Mouse (Mus musculus) spleen, adult 18-20 months (tissue): ENCODE results near the gene 2300002M23Rik.

Experiments
- DNase-seq, 2 experiments: peaks; one replicate each; pipeline ENCODE4 v3.0.0; 2022; ENCODE audit warnings: mixed read lengths in 2 of 2

2300002M23Rik gene

DNA sequence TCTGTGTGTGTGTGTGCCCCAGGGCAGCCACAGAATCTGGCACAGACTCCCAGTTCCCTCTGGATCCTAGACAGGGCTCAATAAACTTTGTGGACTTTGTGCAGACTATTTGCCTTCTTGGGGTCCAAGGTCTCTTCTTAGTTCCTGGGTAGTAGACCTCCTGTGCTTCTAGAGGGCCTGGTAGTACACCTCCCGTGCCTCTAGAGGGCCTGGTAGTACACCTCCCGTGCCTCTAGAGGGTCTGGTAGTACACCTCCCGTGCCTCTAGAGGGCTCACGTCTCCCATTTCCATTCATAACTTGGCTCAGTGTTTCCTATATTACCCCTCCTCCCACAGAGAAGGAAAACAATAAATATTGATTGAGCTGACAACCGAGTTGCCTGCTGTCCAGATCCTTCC lies 10.4 kb upstream of the 2300002M23Rik start:
- DNase-seq = no peak

GRCm38 (mm10) chr17:35557351-35557750 lies 9.9 kb upstream of the 2300002M23Rik start:
- DNase-seq = no peak

DNA sequence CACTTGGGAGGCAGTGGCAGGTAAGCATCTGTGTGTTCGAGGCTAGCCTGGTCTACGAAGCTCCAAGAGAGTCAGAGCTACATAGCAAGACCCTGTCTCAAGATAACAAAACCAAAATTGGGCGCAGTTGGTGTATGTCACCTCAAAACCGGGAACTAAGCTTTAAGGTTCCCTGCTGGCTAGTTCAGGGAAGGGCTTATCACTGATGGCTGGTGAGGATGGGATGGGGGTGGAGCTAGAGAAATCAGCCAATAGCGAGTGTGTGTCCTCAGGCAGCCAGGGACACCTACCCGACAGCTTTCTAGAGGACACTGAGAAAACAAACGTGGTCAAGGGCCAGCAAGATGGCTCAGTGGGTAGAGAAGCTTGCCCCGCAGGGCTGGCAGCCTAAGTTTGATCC lies 9.0 kb upstream of the 2300002M23Rik start:
- no peak for DNase-seq

DNA sequence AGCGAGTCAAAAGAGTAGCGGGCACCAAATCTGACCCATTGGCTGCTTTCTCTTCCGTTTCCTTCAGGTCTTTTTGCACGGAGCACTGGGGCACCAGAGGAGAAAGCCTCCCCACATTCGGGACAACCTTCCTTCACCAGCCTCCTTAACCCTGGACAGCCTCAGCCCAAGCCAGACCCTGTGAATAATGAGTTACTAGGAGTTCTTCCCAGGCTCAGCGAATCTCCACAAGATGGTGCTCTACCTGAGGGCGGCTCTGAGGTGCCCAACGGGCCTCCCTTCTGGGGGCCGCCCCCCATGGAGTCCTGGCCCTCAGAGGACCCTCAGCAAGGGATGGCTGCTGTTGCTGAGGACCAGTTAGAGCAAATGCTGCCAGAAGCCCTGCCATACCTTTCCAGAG lies 517 bp downstream of the 2300002M23Rik start:
- DNase-seq = no peak

GRCm38 (mm10) chr17:35569091-35569944 lies 2.1 kb downstream of the 2300002M23Rik start:
- no peak for DNase-seq

- no peak for DNase-seq
These were observed 3.6 kb downstream of the 2300002M23Rik start for GRCm38 (mm10) chr17:35570836-35571235.

GRCm38 (mm10) chr17:35571477-35571876 lies 4.2 kb downstream of the 2300002M23Rik start:
- no peak for DNase-seq

GRCm38 (mm10) chr17:35578211-35578610 lies 11.0 kb downstream of the 2300002M23Rik start:
- DNase-seq = peak; percentile 35 to 78

- no peak for DNase-seq
These were observed 15.7 kb downstream of the 2300002M23Rik start for GRCm38 (mm10) chr17:35582900-35583299.

DNA sequence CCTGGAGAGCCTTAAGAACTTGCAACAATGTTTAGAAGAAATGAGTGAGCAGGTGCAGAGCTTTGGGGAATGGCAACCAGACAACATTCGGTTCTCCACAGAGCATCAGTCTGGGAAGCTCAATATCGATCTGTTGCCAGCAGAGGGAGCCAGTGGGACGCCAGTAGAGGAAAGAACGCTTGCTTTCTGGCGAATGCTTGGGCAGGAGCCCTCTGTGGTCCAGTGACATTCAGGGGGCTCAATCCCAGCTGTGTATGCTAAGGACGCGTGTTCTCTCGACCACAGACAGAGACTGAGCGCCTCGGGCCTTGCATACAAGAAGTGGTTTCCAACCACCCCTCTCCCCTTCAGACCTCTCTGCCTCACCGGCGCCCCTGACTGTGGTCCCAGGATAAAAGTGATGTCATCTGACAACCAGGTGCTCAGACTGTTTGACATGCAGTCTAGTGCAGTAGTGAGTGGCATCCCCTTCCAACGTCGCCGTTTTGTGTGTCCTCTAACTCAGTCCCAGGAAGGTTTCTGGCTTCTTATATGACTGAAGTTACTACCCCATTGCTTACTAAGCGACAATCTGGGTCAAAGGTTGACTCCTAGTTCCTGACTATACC lies 17.2 kb downstream of the 2300002M23Rik start:
- DNase-seq = peak; percentile 16 to 69

- no peak for DNase-seq
These were observed 20.0 kb downstream of the 2300002M23Rik start for GRCm38 (mm10) chr17:35587291-35587690.

- no peak for DNase-seq
These were observed 21.1 kb downstream of the 2300002M23Rik start for GRCm38 (mm10) chr17:35588387-35588786.

- peak in 1 of 2 experiments; percentile 67 for DNase-seq
These were observed 23.4 kb downstream of the 2300002M23Rik start for GRCm38 (mm10) chr17:35590410-35591218.

GRCm38 (mm10) chr17:35591219-35591578 lies 23.9 kb downstream of the 2300002M23Rik start:
- DNase-seq = no peak

GRCm38 (mm10) chr17:35591731-35592130 lies 24.5 kb downstream of the 2300002M23Rik start:
- no peak for DNase-seq

DNA sequence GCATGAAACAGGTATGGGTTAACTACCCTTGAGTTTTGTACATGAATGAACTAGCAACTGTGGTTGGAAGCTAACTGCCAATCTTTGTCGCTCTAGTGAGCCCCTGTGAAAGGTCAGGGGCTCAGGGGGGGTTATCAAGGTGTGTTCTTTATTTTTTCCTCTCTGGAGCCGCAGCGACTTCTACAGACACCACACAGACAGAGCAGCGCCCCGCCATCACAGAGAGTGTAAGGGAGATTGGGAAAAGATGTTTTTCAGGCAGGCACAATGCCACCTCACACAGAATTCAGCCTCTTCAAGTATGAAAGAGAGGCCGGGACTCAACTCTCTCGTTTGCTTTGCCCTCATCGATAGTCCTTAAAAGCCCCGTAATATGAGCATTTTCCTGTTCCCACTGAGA lies 24.9 kb downstream of the 2300002M23Rik start:
- DNase-seq = no peak

DNA sequence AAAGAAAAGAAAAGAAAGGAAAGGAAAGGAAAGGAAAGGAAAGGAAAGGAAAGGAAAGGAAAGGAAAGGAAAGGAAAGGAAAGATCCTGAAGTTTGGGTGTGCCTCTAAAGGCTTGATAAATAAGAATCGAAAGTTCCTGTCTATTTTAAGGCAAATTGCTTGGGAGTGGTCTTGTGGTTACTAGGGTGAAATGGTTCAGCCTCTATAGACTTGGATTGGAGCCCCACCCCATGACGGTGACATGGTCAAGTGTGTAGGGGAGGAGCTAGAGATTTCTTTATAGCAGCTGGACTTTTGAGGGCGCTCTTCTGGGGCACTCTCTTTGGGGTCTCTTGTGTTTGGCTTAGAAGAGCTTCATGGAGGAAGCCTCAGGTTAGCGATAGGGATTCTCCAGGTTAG lies 26.5 kb downstream of the 2300002M23Rik start:
- no peak for DNase-seq

DNA sequence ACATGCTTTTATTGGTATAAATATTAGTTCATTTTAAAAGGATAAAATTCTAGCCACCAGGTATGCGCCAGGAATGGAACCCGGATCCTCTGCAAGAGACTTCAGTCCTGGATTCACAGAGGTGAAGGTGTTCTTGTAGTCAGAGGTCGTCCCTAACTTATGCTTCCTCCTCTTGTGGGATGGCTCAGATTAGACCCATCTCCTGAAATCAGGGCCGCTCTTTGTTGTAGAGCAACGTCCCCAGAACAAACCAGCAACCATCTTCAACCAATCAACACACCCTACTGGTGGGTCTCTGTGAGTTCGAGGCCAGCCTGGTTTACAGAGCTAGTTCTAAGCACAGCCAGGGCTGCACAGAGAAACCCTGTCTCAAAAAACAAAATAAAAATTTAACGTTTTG lies 27.2 kb downstream of the 2300002M23Rik start:
- no peak for DNase-seq

GRCm38 (mm10) chr17:35597399-35597798 lies 30.1 kb downstream of the 2300002M23Rik start:
- DNase-seq = no peak

DNA sequence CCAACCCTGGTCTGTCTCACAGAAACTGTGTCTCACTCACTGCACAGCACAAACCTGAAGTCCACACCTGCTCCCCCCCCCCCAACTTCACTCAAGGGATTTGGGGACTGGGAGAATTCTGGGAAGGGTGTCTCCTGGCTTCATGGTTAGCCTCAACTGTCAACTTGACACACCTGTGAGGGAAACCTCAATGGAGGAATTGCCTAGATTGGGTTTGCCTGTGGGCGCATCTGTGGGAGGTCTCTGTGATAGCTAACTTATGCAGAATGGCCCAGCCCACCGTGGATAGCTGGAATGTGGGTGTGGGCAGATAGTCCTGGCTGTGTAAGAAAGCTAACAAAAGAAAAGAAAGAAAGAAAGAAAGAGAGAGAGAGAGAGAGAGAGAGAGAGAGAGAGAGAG lies 34.0 kb downstream of the 2300002M23Rik start, which contains the start of gene Sfta2:
TSS of gene Sfta2 (plus strand) at position 301 of the 400 bp plus-strand sequence.
- DNase-seq = no peak

DNA sequence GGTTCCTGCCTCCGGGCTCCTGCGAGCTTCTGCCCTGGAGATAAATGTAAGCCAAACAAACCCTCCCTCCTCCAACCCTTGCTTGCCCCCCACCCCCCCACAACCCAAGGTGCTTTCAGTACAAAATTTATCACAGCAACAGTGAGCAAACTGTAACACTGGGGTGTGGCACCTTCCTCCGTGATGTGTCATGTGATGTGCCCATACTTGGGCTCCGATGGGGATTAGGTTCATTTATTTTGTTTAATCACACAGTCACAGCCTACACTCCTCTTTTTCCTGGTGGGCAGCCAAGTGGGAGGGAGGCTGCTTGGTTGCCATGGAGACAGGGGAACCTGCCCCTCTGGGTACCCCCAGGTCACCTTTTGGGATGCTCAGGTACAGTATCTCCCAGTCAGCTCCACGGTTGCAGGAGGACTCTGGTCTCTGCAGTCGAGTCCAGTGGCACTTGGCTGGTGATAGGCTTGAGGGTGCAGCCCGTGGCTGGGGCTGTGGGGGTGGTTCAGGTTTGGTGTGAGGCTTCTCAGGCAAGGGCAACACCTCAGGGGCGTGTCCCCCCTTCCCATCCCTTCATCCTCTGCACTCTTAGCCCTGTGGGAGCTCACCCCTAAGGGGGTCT lies 34.6 kb downstream of the 2300002M23Rik start:
- DNase-seq = no peak

DNA sequence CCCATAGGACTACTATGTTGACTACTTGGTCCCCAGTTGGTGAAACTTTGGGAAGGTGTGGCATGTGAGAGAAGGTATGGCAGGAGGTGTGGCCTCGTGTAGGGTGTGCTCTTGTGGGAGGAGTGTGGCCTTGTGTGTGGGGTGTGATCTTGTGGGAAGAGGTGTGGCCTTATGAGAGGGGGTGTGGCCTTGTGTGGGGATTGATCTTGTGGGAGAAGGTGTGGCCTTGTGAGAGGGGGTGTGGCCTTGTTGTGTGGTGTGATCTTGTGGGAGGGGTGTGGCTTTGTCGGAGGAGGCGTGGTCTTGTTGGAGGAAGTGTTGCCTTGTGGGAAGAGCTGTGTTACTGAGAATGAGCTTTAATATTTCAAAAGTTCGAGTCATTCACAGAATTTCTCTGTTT lies 49.9 kb downstream of the 2300002M23Rik start:
- DNase-seq = no peak
